Comparison of ENCODE assay signal across 10 mouse cellular contexts in the genomic region with DNA sequence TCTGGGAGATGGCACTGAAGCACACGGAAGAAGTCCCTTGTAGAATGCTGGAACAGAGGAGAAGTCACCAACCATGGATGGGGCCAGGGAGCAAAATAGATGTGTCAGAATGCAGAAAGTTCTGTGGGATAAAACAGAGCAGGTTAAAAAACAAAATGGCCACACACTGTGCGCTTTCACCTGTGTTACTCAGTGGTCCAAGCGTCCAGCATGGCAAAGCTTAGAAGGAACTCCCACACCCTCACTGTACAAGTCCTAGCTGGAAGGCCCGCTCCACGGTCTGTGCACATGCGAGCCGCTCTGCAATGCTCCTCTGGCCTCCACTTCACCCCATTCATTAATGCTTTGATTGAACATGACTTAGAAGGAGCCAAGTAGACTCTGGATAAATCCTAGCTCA.
"Had no signal": no experiment of that assay in that cellular context is flagged by ENCODE, and none has a peak within 500 bp of the region (broad histone marks: within the 10 kb centered on the region; RNA-seq: fewer than 3 reads in every experiment).

No protein-coding gene starts in this region.

- DNase-seq: kidney, adult 11 months; kidney, adult 8-10 months; liver; lung, adult 18-20 months; lung, postnatal 10 days; lung, postnatal 36 days; right cerebral cortex, adult 18-20 months; right cerebral cortex, postnatal 14 days; right cerebral cortex, postnatal 4 days; thymus, adult 18-20 months had no signal
